Mouse (Mus musculus) midbrain, embryonic 16.5 days (tissue): ENCODE measurements around the gene Carm1. TPM values are rescaled to one million over a fixed set of nuclear protein-coding genes. Genes with fewer than 3 reads are reported as not detected.

Source experiments
- microRNA counts: library from miRNA; unstranded; fragments of <30 nt; microRNA quantifications from one replicate; lab custom pipeline; 2016
- microRNA-seq: library from miRNA; unstranded; fragments of <30 nt; microRNA quantifications from one replicate; pipeline ENCODE4, GENCODE M21; 2017
- polyA plus RNA-seq: library from polyadenylated mRNA; unstranded; fragments of >200 nt; fragmentation: Nextera tagmentation; extraction: Ambion mirVana; gene quantifications from 2 replicates; pipeline ENCODE4 v1.2.1, GENCODE M21; 2015

Carm1 gene
- polyA plus RNA-seq, 1 experiment from 2014 or later = 22.5 TPM

MicroRNA genes within 50 kb of the gene (microRNA counts, 519-probe panel; counts per million panel counts)
- microRNA mmu-miR-1946b (lab: Ali Mortazavi, UCI) = 386 counts per million, percentile 18 among the panel's probes with 10 or more counts

Small RNA genes lying within 50 kb of the gene (microRNA-seq; reads per million reads assigned to microRNA genes)
- gene Mir1946b = not detected

Other genes starting within 250 kb of the Carm1 start
- gene Ap1m2, start 234.6 kb upstream of the Carm1 start, polyA plus RNA-seq = 1.6 and 2.1 TPM in 2 replicates
- 65.5 and 69.1 TPM in 2 replicates for gene Slc44a2, start 226.2 kb upstream of the Carm1 start, polyA plus RNA-seq
- gene Ilf3, start 179.0 kb upstream of the Carm1 start, polyA plus RNA-seq = 228 and 245 TPM in 2 replicates
- gene Qtrt1, start 135.1 kb upstream of the Carm1 start, polyA plus RNA-seq = 51.9 and 54.0 TPM in 2 replicates
- gene Dnm2, start 122.0 kb upstream of the Carm1 start, polyA plus RNA-seq = 63.2 and 64.5 TPM in 2 replicates
- gene Tmed1, start 36.6 kb upstream of the Carm1 start, polyA plus RNA-seq = 54.5 and 55.2 TPM in 2 replicates
- gene AB124611, start 20.7 kb upstream of the Carm1 start, polyA plus RNA-seq = 1.8 TPM in 2 replicates
- gene Timm29, start 45.8 kb downstream of the Carm1 start, polyA plus RNA-seq = 58.6 and 59.0 TPM in 2 replicates
- gene Yipf2, start 45.9 kb downstream of the Carm1 start, polyA plus RNA-seq = 24.9 and 26.9 TPM in 2 replicates
- 129 and 137 TPM in 2 replicates for gene Smarca4, start 69.3 kb downstream of the Carm1 start, polyA plus RNA-seq
- gene Ldlr, start 176.6 kb downstream of the Carm1 start, polyA plus RNA-seq = 16.0 and 17.2 TPM in 2 replicates
- gene Spc24, start 213.4 kb downstream of the Carm1 start, polyA plus RNA-seq = 10.4 and 11.8 TPM in 2 replicates